Mouse (Mus musculus) inflammation-experienced regulatory T-cells, adult 6 months (primary cell): ENCODE data around the gene Serpina3c. TPM values are rescaled to one million over a fixed set of nuclear protein-coding genes. Genes with fewer than 3 reads are reported as not detected.

Source experiments
- ATAC-seq: one replicate; pipeline ENCODE4 v1.8.0; 2017
- polyA plus RNA-seq, 3 experiments: library from polyadenylated mRNA; unstranded; fragments of 100-300 nt; shearing (Covaris generic); gene quantifications; one replicate each; pipeline ENCODE4 v1.2.1; 2017

The Serpina3c gene
- polyA plus RNA-seq, 3 experiments from 2014 or later: not detected

- ATAC-seq: no peak
These were observed 45.2 kb downstream of the Serpina3c start for GRCm38 (mm10) chr12:104108507-104108906.

DNA sequence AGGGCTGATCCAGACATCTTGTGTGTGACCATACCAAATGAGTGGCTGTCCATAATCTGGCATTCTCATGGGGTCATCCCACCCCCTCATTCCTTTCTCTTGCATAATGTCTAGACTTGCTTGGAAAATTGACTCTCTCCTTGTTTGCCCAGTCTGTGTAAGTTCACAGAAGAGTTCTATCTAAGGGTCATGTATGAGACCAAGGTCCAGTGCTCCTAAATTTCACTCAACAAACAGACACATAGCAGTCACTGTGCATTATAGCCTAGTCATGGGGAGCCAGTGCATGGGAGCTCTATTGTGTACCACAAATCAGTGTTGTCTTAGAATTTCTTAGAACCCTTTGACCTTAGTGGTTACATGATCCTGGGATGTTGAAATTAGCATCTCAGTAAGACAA, 46.8 kb downstream of the Serpina3c start:
- no peak for ATAC-seq

DNA sequence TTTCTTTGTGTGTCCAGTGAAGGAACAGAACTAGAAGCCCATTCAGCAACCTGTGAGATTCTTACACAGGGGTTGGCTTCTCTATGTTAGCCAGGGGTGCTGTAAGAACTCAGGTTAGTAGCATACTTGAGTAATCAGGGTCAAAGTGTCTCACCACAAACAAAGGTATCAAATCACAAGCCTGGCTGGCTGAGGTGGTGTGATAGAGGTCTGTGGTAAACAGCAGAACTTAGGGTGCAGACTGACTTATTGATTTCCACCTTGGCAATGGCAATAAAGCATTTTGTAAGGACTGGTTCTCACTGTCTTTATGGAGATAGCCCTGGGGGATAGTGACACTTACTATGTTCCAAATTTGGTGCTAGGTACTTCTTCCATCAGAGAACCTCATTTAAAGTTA, 47.8 kb downstream of the Serpina3c start:
- ATAC-seq: no peak

GRCm38 (mm10) chr12:104100768-104101167, 52.9 kb downstream of the Serpina3c start, which contains the start of gene Serpina5:
Gene Serpina5 (plus strand): TSS chr12:104101113.
- no peak for ATAC-seq

Other genes starting within 250 kb of the Serpina3c start
- gene Serpina1c, start 249.0 kb downstream of the Serpina3c start, polyA plus RNA-seq: not detected
- gene Serpina1e, start 194.9 kb downstream of the Serpina3c start, polyA plus RNA-seq: not detected
- gene Serpina11, start 163.9 kb downstream of the Serpina3c start, polyA plus RNA-seq: not detected
- 10 to 100 TPM in 2 of 3 experiments, 1 to 10 TPM in 1; 5.2 to 13.1 (median 10.3) TPM for gene Serpina9, start 140.1 kb downstream of the Serpina3c start, polyA plus RNA-seq
- gene Serpina12, start 109.4 kb downstream of the Serpina3c start, polyA plus RNA-seq: under 1 TPM in 2 of 3 experiments, not detected in 1; 0.09 to 0.25 TPM
- gene Serpina5, start 52.8 kb downstream of the Serpina3c start, polyA plus RNA-seq: not detected
- not detected for gene Serpina3a, start 41.1 kb downstream of the Serpina3c start, polyA plus RNA-seq
- gene Serpina3b, start 25.9 kb downstream of the Serpina3c start, polyA plus RNA-seq: not detected
- gene Serpina3f, start 60.7 kb upstream of the Serpina3c start, polyA plus RNA-seq: 10 to 100 TPM in 2 of 3 experiments, 1 to 10 TPM in 1; 7.8 to 38.7 (median 11.3) TPM
- gene Serpina3g, start 82.4 kb upstream of the Serpina3c start, polyA plus RNA-seq: 100 to 1,000 TPM; 239 to 411 (median 240) TPM
- gene Serpina3i, start 109.3 kb upstream of the Serpina3c start, polyA plus RNA-seq: not detected
- gene Serpina3j, start 160.7 kb upstream of the Serpina3c start, polyA plus RNA-seq: not detected
- not detected for gene Serpina3k, start 184.6 kb upstream of the Serpina3c start, polyA plus RNA-seq
- gene Serpina3m, start 184.6 kb upstream of the Serpina3c start, polyA plus RNA-seq: not detected